Mouse (Mus musculus) adrenal gland, adult 8-10 months (tissue): ENCODE results near the gene Mfap1b. TPM values are rescaled to one million over a fixed set of nuclear protein-coding genes. Genes with fewer than 3 reads are reported as not detected.
"Not testable (repeated sequence)": the region's sequence is repeated elsewhere in the genome, so short reads cannot be mapped to it uniquely, and the experiment has no call there.

Experiments
- DNase-seq: peaks from one replicate; pipeline ENCODE4 v3.0.0; 2022
- total RNA-seq, 4 experiments: library from RNA; stranded (reverse); gene quantifications; 2 replicates each; pipeline ENCODE4 v1.2.4; 2022

The Mfap1b gene
- total RNA-seq, 4 experiments from 2014 or later: 38.2 to 44.8 (median 40.2) TPM

DNA sequence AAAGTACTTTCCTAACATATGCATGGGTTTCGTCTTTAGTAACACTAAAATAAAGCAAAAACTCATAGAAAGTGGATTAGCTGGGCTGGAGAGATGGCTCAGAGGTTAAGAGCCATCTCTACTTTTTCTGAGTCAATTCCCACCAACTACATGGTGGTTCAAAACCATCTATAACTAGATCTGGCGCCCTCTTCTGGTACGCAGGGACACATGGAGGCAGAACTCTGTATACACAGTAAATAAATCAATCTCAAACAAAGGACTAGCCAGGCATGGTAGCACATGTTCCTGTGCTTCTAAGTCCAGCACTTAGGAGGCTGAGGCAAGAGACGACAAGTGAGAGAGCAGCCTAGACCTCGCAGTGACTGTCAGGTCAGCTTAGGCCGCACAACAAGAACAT lies 4.9 kb downstream of the Mfap1b start:
- not testable (repeated sequence) for DNase-seq

DNA sequence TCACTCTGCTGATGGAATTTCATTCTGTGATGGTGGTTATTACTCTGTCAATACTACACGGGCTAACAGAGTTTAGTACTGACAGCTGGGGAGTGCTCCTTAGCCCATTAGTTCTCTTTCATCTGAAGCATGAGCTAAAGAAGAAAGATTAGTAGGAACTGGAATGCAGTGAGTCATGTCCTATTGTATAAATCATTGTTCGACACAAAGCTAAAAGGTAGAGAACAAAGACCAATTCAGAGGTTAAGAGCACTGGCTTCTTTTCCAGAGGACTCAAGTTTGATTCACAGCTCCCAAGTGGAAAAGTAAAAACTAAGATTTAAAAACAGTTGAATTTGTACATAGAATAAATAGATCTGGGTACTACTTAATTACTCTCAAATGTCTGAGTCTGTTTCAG lies 13.8 kb downstream of the Mfap1b start:
- DNase-seq: no peak

DNA sequence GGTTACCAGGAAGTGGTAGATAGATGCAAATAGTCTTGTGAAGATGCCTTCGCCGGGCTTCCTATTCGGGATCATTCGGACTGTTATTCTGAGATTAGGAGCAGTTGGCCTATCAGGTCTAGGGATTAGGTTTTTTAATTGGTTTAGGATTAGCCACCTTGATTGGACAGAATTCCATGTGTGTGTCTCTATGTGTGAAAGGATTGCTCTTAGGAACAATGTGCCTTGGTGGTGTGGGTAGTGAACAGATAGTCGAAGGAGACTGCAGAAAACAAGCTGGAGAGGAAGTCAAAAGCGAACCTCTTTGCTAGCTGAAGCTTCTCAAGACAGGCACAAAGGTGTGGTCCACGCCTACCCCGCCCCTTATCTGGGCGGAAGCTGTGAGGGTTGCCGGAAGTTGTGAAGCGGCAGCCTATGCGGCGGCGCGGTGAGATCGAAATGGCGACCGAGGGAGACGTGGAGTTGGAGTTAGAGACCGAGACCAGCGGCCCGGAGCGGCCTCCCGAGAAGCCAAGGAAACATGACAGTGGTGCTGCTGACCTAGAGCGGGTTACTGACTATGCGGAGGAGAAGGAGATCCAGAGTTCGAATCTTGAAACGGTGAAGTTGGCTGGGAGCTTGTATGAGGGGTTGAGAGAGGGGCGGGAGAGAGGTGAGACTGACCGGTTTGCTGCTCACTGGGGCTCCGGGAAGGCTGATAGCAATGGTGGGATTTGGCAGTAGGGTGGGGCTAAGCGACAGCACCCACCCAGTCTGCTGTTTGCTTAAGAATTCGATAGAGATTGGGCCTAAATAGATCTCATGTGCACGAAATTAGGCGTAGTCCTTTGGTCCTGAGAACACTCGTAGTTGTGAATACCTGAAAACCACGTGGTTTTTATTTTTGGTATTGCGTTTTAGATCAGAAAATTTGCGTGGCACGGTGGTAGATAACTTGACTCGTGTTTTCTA lies 16.9 kb downstream of the Mfap1b start, which contains the start of gene Serinc4:
Gene Serinc4 (minus strand): TSS at position 90 of the 951 bp plus-strand sequence.
- peak; percentile 81 for DNase-seq

DNA sequence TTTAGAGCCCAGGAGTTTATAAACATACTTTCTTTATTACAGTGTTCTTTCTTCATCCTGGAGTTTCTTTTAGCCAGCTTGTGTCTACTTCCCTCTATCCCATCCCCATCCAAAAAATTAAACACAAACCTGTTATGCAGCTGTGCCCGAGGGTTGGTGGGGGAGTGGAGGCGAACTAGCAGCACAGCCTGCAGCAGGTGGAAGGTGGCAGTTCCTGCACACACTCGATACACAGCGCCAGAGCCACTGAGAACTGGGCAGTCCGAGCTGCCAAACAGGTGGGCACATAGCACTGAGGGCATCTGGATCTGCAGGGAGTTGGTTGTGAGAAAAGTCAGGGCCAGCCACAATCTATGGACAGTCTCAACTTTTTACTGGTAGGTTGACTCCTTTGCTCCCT lies 18.3 kb downstream of the Mfap1b start:
- DNase-seq: no peak

DNA sequence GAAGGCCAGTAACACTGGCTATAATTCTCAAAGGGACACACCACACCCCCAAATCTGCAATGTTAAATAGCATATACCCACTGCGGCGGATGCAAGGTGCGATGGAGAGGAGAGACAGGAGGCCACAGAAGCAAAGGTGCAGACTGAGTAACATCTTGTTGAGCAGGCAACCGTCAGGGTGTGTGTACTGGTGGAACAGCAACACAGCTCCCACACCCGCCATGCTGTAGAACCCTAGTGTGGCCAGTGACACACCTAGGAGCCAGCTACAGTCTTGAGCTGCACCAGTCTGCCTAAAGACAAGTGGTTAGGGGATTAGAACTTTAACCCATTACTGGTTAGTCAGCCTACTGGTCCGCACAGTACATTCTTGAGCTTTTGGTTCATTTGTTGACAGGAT lies 19.9 kb downstream of the Mfap1b start:
- no peak for DNase-seq

DNA sequence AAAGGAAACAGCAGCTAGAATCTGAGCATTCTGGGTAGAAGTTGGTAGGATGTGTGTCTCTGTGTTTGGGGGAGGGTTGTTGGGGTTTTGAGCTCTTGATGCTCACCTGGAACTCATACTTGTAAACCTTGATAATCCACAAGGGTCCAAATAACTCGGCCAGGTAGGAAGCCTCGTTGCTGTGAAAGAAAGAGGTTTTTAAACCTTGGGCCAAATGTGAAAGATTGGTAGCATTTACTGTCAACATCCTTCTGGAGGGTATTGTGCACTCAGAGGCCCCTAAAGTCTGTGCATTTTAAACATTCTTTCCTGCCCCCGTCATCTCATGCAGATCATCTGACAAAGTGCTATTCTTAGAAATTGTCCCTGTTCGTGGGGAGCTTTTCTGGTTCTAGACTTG lies 20.9 kb downstream of the Mfap1b start, which contains the start of gene Hypk:
Gene Hypk (plus strand): TSS at position 301 of the 400 bp plus-strand sequence.
- no peak for DNase-seq

DNA sequence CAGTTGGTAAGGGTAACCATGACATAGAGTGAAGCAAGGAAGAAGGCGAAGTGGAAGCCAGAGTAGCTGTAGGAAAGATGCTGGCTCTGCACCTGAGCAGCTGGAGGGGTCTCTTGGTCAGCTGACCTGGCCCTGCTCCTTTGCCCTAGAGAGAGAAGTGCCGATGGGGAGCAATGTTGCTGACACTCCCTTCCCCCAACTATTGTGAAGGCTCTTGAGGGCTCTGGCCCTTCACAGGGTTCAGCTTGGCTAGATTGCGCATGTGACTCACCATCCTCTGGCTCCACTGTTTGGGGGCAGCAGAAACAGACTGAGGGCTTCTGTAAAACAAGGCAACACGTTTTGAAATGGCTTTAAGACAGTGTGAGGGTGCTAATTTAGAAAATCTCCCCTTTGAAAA lies 21.5 kb downstream of the Mfap1b start:
- no peak for DNase-seq

DNA sequence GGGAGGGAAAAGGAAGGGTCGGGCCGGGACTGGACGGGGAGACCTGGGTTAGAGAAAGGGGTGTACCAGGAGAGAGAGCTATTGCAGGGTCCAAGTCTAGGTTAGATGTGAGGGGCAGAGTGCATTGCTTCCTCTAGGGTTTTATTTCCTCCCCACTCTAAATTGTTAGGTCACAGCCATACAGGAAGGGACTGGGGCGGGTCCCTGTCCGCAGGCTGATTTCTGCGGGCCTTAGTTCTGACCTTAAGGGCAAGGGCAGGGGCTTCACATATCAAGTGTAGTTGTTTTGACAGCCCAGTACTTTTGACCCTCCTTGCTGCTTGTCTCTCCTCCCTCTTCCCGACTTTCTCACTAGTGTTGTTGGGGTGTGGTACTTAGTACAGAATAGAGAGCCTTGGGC lies 23.8 kb downstream of the Mfap1b start:
- DNase-seq: peak; percentile 31

DNA sequence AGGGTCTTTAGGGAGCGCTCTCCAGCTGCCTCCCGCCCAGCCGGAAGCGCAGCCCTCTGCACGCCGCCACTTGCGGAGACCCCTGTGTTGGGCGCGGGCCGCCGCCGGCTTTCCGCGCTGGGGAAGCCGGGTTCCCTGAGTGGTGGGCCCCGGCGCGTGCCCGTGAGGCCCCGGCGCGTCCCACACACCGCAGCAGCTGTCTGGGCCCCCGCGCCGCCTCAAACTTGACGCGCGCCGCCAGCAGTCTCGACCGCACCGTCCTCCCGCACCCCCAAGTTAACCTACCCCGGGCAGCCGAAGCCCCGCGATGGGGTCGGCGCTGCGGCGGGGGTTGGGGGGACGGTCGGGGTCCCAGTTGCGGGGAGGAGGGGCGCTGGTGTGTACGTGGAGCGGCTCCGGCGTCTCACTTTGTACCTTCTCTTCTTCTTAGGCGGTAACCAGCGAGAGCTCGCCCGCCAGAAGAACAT lies 24.3 kb downstream of the Mfap1b start:
- DNase-seq: peak; percentile 33

DNA sequence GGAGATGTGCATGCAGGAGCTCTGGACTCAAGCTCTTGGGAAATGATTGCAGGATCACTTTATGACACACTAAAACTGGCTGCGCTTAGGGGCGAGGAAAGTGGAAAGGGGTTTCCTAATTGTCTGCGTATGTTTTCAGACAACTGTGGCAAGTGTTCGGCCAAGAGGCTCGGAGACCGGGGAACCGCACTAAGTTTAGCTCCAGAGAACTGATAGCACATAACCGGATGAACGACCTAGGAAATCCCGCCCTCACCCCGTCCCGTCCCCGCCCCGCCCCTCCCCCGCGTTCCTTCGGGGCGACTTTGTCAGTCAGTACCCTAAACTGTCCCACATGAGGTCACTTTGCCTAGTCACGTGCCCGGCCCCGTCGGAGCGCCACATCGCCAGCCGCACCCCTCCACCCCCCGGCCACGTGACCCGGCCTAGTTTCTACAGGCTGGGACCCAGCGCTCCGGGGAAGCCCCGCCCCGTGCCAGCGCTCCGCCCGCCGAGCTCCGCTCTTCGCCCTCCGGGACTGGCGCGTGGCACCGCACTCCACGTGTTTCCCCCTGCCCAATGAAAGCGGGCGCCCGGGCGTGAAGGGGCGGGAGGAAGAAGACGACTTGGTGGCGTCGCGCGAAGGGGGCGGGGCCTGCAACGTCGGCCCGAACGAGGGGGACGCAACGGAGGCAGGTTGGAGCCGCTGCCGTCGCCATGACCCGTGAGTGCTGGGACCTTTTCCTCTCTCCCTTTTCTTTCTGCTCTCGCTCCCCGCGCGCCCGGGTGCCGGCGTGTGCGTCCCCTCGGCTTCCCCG lies 24.9 kb downstream of the Mfap1b start, which contains the start of gene Serf2:
Gene Serf2 (plus strand): TSS at position 457 of the 797 bp plus-strand sequence.
- peak; percentile 100 for DNase-seq

DNA sequence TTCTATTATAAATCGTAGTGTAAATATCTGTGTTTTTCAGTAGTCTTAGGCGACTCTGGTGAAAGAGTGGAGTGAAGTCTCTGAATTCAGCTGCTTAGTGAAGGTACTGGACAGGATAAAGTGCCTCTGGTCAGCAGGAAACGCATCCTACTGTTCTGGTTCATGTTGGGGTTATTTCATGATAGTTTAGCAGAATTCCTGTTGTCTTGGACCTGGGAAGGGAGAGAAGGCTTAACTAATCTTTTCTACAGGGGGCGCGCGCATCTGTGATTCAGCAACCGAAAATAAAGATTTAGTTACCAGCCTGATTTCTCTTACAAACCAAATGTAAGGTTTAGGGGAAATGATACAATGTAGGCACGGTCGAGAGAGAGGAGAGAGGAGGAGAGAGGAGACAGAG lies 25.7 kb downstream of the Mfap1b start:
- DNase-seq: no peak

DNA sequence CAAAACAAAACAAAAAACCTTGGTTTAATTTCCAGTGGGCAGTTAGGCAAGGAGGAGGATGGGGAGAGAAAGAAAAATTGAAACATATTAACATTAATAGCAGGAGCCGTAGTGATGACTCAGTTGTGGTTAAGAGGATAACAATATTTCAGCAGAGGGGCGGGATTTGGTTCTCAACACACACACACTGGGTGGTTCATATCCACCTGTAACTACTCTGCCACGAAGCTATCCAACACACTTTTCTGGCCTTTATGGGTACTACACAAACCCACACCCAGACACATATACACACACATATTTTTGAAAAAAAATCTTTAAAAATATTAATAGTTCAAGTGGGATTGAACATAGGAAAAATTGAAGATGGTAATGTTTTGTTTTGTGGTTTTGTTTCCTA lies 26.9 kb downstream of the Mfap1b start:
- DNase-seq: no peak

DNA sequence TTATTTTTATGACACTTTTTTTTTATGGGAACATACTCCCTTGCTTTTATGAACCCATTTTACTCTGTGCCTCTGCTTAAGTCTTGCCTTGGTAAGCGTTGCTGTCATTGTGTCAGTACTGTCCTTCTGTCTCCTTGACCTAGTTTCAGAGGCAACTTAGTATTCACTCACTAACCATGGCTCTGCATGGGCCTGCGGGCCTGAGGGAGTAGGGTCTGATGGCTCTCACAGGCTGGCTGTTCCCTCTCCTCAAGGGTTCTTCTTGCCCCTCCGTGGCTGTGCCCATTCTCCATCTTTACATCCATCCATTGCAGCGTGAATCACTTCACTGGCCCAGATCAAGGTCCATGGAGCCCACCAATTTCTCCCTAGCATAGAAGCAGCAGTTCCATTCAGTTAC lies 27.4 kb downstream of the Mfap1b start:
- no peak for DNase-seq

DNA sequence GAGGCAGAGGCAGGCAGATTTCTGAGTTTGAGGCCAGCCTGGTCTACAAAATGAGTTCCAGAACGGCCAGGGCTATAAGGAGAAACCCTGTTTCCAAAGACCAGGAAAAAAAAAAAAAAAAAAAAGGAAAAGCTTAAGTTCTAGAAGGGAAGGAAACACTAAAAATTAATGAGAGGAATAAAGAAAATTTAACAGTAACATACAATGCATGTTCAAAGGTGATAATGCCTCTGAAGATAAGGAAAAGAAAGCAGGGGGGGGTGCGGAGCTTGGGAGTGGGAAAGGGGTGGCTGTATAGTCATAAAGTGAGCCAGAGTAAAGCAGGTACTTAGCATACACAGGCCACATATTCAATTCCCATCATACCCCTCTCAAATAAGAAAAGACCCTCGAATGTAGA lies 28.8 kb downstream of the Mfap1b start:
- DNase-seq: no peak

DNA sequence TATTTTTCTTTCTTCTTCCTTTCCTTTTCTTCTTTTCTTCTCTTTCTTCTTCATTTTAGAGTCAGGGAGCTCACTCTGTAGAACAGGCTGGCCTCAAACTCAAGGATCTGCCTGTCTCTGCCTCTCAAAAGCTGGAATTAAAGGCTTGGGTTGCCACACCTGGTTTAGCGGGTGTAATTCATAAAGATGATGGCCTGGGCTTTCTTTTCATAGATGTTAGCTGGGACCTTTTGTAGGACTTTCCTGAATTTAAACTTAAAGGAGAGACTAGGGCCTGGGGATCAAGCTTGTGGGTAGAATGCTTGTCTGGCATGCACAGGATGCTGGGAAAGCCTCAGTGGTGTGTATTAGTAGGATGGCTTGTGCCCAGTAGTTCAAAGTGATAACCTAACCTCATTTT lies 29.7 kb downstream of the Mfap1b start, which contains the start of gene Ell3:
Gene Ell3 (minus strand): TSS at position 101 of the 400 bp plus-strand sequence.
- DNase-seq: no peak

DNA sequence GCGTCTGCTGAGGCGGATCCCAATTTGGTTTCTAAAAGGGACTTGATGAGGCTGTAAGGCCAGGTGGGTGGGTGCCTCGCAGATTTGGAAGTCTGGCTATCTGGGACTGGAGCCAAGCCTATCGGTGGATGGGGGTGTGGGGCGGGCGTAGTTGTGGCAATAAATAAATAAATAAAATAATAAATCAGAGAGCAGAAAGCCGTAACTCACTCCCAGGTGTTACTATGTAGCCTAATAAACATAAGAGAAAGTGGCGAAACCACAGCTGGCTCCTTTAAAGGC lies 30.9 kb downstream of the Mfap1b start:
- no peak for DNase-seq

DNA sequence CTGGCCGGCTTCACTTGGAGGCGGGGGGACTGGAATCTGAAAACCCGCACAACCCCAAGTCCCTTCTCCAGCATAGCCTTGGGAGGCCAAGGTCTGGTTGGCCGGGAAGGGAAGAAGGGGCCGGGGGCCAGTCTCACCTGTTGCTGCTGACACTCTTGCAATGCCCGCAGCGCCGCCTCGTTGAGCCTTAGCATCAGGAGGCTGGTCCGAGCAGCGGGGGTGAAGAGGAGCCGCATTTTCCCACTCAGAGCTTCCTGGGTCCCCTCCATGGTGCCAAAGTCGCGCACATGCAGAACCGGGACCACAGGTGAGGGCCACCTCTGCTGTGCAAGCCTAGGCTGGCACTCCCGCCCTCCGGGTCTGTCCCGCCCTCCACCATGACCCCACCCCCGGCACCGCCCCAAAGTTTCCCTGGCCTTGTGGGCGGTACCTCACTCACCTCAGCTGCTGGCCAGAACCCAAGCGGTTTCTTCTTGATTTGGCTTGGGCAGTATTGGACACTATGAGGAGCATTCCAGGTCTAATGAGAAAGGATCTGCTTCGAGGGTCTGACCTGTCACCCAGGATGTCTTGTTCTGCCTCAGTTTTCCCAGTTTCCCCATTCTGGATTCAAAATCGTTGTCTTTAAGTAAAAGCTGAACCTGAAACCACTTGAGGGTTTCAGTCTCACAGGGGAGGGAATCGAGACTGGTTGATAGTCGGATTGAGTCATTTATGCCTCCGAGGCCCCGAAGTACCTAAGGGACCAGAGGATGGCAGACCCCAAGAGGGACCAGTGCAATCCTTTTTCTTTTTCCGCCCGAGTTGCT lies 31.4 kb downstream of the Mfap1b start:
- peak; percentile 62 for DNase-seq

DNA sequence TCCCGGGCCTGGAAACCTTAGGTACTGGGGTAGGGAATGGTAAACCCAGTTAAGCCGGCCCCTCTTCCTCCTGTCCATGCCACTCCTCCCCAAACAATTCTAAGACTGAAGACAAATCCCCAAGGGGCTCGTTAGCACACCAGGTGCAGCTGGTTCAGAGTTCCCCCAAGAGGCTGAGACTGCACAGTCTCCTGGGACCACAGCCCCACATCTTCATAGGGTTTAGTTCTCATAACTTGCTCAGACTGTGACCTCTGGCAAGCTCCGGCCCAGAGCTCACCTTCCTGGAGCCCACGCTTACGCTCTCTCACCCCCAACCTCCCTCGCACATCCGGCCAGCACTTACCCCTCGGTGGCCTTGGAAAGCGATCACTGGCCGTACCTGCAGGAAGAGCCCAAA lies 32.1 kb downstream of the Mfap1b start:
- DNase-seq: no peak

DNA sequence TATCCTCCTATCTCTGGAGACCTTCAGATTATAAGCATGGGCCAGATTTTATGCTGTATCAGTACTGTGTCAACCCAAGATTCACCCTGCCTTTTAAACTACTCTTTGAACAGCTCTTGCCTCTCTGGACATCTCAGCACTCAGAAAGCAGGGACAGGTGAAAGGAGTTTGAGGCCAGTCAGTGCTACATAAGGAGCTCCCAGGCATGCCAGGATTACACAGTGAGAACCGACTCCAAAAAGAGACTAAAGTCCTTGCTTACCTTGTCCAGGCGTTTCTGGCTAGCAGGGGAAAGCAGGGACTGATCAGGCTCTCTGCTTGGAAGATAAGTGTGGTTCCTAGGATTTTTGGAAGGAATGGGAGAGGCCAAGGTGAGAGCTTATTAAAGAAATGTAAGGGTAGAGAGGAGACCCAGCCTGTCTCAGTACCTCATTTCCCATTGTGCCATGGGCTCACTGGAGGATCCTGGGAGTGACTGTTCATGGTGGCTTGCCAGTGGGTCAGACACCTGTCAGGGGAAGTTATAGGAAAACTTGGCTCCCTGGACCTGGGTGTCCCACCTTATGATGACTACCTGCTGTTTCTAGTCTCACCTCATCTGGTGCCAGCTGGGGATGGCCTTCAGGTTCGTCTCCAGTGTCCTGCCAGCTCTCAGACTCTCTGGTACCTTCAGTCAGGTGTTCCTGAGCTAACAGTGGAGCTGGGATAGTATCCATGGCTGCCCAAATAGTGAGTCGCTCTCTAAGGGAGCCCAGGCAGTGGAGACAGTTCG lies 32.8 kb downstream of the Mfap1b start:
- no peak for DNase-seq

DNA sequence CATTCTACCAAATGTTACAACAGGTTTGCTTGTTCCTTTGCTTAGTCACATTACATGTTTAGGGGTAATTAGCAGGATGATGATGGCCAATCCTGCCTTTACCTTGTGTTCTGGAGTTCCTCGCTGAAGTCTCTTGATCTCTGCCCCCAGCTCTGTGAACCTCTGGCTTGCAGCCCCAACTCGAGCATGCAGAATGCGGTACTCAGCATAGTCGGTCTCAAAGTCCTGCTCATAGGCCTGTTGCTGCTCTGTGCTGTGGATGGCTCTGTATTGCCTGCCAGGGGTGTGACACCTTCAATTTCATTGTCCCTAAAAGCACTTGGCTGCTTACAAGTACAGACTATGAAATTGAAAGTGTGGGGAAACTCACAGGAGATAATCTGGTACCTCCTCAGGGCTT lies 34.1 kb downstream of the Mfap1b start:
- DNase-seq: no peak

DNA sequence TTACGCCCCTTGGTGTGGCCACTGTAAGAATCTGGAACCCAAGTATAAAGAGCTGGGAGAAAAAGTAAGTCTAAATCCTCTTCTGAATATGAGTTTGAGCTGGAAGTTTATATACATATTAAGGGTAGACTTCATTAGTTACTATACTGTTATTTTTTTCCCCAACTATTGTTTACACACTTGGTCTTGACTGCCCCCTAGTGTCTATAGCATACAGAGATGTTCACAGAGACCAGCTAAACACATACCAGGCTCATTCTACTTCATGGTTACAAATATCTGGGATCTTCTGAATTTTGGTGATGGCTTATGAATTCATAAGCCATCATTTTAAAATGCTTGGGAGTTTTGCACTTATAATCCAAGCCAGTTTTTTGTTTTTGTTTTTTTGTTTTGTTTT lies 39.0 kb downstream of the Mfap1b start:
- DNase-seq: no peak

DNA sequence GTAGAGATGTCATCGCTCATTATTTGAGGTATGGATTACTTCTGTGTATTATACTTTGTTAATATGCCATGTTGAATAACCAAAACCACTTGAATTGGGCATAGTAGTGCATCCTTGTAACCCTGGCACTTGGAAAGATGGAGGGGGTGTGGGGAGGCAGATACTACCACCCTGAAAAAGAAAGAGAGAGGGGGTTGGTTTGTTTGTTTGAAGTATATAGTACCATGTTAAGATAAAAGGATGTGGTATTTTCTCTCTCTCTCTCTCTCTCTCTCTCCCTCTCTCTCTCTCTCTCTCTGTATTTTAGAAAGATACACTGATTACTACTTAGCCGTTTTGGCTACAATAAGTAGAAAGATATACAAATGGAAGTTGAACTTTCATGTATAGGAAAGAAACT lies 48.0 kb downstream of the Mfap1b start:
- DNase-seq: no peak
